Mouse (Mus musculus) midbrain, embryonic 13.5 days (tissue): ENCODE measurements at regions not wholly inside any gene's neighbourhood (a gene's known extent, or its start where the extent isn't known, plus 50 kb on each side); places are given as distances from the start of the nearest gene placed in this dataset.
A peak's percentile ranks its signal among the peaks of the same experiment; 100 is the strongest.

Source experiments
- ATAC-seq: fragments of 200-750 bp; cut with Nextera tagmentation; 2 replicates; pipeline ENCODE4 v1.8.0; 2017; ENCODE audit warnings: mild to moderate bottlenecking, moderate TSS enrichment, moderate library complexity
- H3K27ac ChIP-seq: fragments of 300-500 bp; sonication (generic); 2 replicates; pipeline ENCODE4 v1.5.1; 2015; ENCODE audit warnings: inconsistent platforms, mild to moderate bottlenecking, moderate library complexity
- H3K27me3 ChIP-seq: fragments of 300-500 bp; sonication (generic); 2 replicates; pipeline ENCODE4 v1.6.1; 2015; ENCODE audit warnings: mild to moderate bottlenecking, inconsistent platforms
- H3K36me3 ChIP-seq: fragments of 300-500 bp; sonication (generic); 2 replicates; pipeline ENCODE4 v1.6.1; 2015; ENCODE audit warnings: mild to moderate bottlenecking, inconsistent platforms
- H3K4me1 ChIP-seq: fragments of 300-500 bp; sonication (generic); replicated peaks from 2 replicates; pipeline ENCODE4 v1.6.1; 2015; ENCODE audit warnings: inconsistent platforms
- H3K4me2 ChIP-seq: fragments of 300-500 bp; sonication (generic); replicated peaks from 2 replicates; pipeline ENCODE4 v1.6.1; 2015; ENCODE audit warnings: moderate library complexity, mild to moderate bottlenecking, inconsistent platforms
- H3K4me3 ChIP-seq: fragments of 300-500 bp; sonication (generic); replicated peaks from 2 replicates; pipeline ENCODE4 v1.5.1; 2015; ENCODE audit warnings: mild to moderate bottlenecking, inconsistent platforms
- H3K9ac ChIP-seq: fragments of 300-500 bp; sonication (generic); replicated peaks from 2 replicates; pipeline ENCODE4 v1.6.1; 2015; ENCODE audit warnings: mild to moderate bottlenecking, inconsistent platforms
- H3K9me3 ChIP-seq: fragments of 300-500 bp; sonication (generic); 2 replicates; pipeline ENCODE4 v1.6.1; 2016; ENCODE audit warnings: mild to moderate bottlenecking, inconsistent platforms
- WGBS: fragments of 180-500 bp; shearing (Covaris S2); methylation state at CpG from one replicate; pipeline ENCODE4 v1.1.7; 2015; 5-methylcytosine and 5-hydroxymethylcytosine counted together

- Histone ChIP-seq H3K9ac (no peak overlapping the region), H3K27me3 (no peaks in the 10 kb centered on the region), H3K4me1 (no peaks in the 10 kb centered on the region), H3K4me3 (no peak overlapping the region), H3K27ac (no peak overlapping the region), H3K9me3 (no peaks in the 10 kb centered on the region), H3K4me2 (no peak overlapping the region), H3K36me3 (no peaks in the 10 kb centered on the region)
- 74% methylated on average over 1 of the region's 1 CpGs for WGBS
- no peak for ATAC-seq
Observed at GRCm38 (mm10) chr14:114685133-114685532, 406.9 kb upstream of the Gpc5 start.

- Histone ChIP-seq H3K9ac (no peak overlapping the region), H3K4me1 (no peaks in the 10 kb centered on the region), H3K27me3 (no peaks in the 10 kb centered on the region), H3K4me3 (no peak overlapping the region), H3K4me2 (no peak overlapping the region), H3K36me3 (no peaks in the 10 kb centered on the region), H3K9me3 (no peaks in the 10 kb centered on the region), H3K27ac (no peak overlapping the region)
- ATAC-seq: no peak
- 89% methylated on average over 1 of the region's 1 CpGs for WGBS
Observed at GRCm38 (mm10) chr14:114694930-114695329, 397.1 kb upstream of the Gpc5 start.

- Histone ChIP-seq H3K9ac (no peak overlapping the region), H3K27me3 (no peaks in the 10 kb centered on the region), H3K4me3 (no peak overlapping the region), H3K4me2 (no peak overlapping the region), H3K9me3 (no peaks in the 10 kb centered on the region), H3K36me3 (no peaks in the 10 kb centered on the region), H3K27ac (no peak overlapping the region), H3K4me1 (no peaks in the 10 kb centered on the region)
- 87% methylated on average over 4 of the region's 4 CpGs for WGBS
- no peak for ATAC-seq
Observed at GRCm38 (mm10) chr14:114697543-114697942, 394.5 kb upstream of the Gpc5 start.

GRCm38 (mm10) chr14:114723080-114723479 is 368.9 kb upstream of the Gpc5 start:
- no peak overlapping the region for H3K9ac ChIP-seq
- H3K4me1 ChIP-seq: no peaks in the 10 kb centered on the region
- no peak overlapping the region for H3K4me2 ChIP-seq
- no peaks in the 10 kb centered on the region for H3K27me3 ChIP-seq
- no peaks in the 10 kb centered on the region for H3K9me3 ChIP-seq
- H3K27ac ChIP-seq: no peak overlapping the region
- 8% methylated on average over 1 of the region's 1 CpGs for WGBS
- H3K36me3 ChIP-seq: no peaks in the 10 kb centered on the region
- no peak overlapping the region for H3K4me3 ChIP-seq
- ATAC-seq: no peak

GRCm38 (mm10) chr14:114767323-114767722 is 324.7 kb upstream of the Gpc5 start:
- ATAC-seq: no peak
- 87% methylated on average over 5 of the region's 5 CpGs for WGBS
- H3K4me2 ChIP-seq: no peak overlapping the region

GRCm38 (mm10) chr14:114776723-114777122 is 315.3 kb upstream of the Gpc5 start:
- Histone ChIP-seq H3K27ac (no peak overlapping the region), H3K9ac (no peak overlapping the region), H3K36me3 (no peaks in the 10 kb centered on the region), H3K4me3 (no peak overlapping the region), H3K4me2 (no peak overlapping the region), H3K27me3 (no peaks in the 10 kb centered on the region), H3K9me3 (no peaks in the 10 kb centered on the region), H3K4me1 (no peaks in the 10 kb centered on the region)
- no peak for ATAC-seq
- WGBS: 69% methylated on average over 2 of the region's 2 CpGs

More at GRCm38 (mm10) chr14:114767323-114767722, 324.7 kb upstream of the Gpc5 start:
- no peaks in the 10 kb centered on the region for H3K9me3 ChIP-seq
- no peak overlapping the region for H3K9ac ChIP-seq
- no peaks in the 10 kb centered on the region for H3K27me3 ChIP-seq
- H3K27ac ChIP-seq: no peak overlapping the region
- H3K4me1 ChIP-seq: no peaks in the 10 kb centered on the region
- H3K36me3 ChIP-seq: no peaks in the 10 kb centered on the region
- no peak overlapping the region for H3K4me3 ChIP-seq

GRCm38 (mm10) chr14:114781821-114782220 is 310.2 kb upstream of the Gpc5 start:
- no peak overlapping the region for H3K4me3 ChIP-seq
- no peaks in the 10 kb centered on the region for H3K9me3 ChIP-seq
- no peak overlapping the region for H3K9ac ChIP-seq
- no peaks in the 10 kb centered on the region for H3K4me1 ChIP-seq
- H3K27ac ChIP-seq: no peak overlapping the region
- 90% methylated on average over 3 of the region's 3 CpGs for WGBS
- H3K4me2 ChIP-seq: no peak overlapping the region
- H3K36me3 ChIP-seq: no peaks in the 10 kb centered on the region
- ATAC-seq: no peak
- no peaks in the 10 kb centered on the region for H3K27me3 ChIP-seq

GRCm38 (mm10) chr14:114790946-114791830 is 300.8 kb upstream of the Gpc5 start:
- Histone ChIP-seq H3K27ac (no peak overlapping the region), H3K36me3 (no peaks in the 10 kb centered on the region), H3K4me3 (peak overlapping the region; percentile 15; the same call in 1 of the 2 replicates), H3K27me3 (no peaks in the 10 kb centered on the region), H3K9me3 (no peaks in the 10 kb centered on the region), H3K9ac (no peak overlapping the region), H3K4me2 (peak overlapping the region; percentile 44), H3K4me1 (no peaks in the 10 kb centered on the region)
- WGBS: 21% methylated on average over 13 of the region's 13 CpGs
- peak; percentile 79 for ATAC-seq

- 59% methylated on average over 4 of the region's 4 CpGs for WGBS
- Histone ChIP-seq H3K9ac (no peak overlapping the region), H3K9me3 (no peaks in the 10 kb centered on the region), H3K4me2 (no peak overlapping the region), H3K4me1 (no peaks in the 10 kb centered on the region), H3K4me3 (no peak overlapping the region), H3K36me3 (no peaks in the 10 kb centered on the region), H3K27ac (no peak overlapping the region), H3K27me3 (no peaks in the 10 kb centered on the region)
- peak; percentile 61 for ATAC-seq
Observed at GRCm38 (mm10) chr14:114791831-114792224, 300.2 kb upstream of the Gpc5 start.

GRCm38 (mm10) chr14:114804643-114805042 is 287.4 kb upstream of the Gpc5 start:
- no peak overlapping the region for H3K4me2 ChIP-seq
- no peaks in the 10 kb centered on the region for H3K27me3 ChIP-seq
- 84% methylated on average over 11 of the region's 11 CpGs for WGBS
- H3K9ac ChIP-seq: no peak overlapping the region
- no peaks in the 10 kb centered on the region for H3K9me3 ChIP-seq
- ATAC-seq: 0 out of 2 replicates have a peak, but pooled peaks have one; percentile 17
- no peak overlapping the region for H3K27ac ChIP-seq
- H3K36me3 ChIP-seq: no peaks in the 10 kb centered on the region
- H3K4me1 ChIP-seq: no peaks in the 10 kb centered on the region
- no peak overlapping the region for H3K4me3 ChIP-seq

GRCm38 (mm10) chr14:114808621-114809020 is 283.4 kb upstream of the Gpc5 start:
- Histone ChIP-seq H3K36me3 (no peaks in the 10 kb centered on the region), H3K4me3 (no peak overlapping the region), H3K27me3 (no peaks in the 10 kb centered on the region), H3K9me3 (no peaks in the 10 kb centered on the region), H3K4me1 (no peaks in the 10 kb centered on the region), H3K9ac (no peak overlapping the region), H3K4me2 (no peak overlapping the region), H3K27ac (no peak overlapping the region)
- ATAC-seq: no peak
- WGBS: 81% methylated on average over 2 of the region's 2 CpGs

- Histone ChIP-seq H3K36me3 (no peaks in the 10 kb centered on the region), H3K4me2 (no peak overlapping the region), H3K4me1 (peaks cover 5% of the 10 kb centered on the region), H3K4me3 (no peak overlapping the region), H3K9me3 (no peaks in the 10 kb centered on the region), H3K27ac (no peak overlapping the region), H3K27me3 (no peaks in the 10 kb centered on the region), H3K9ac (no peak overlapping the region)
- ATAC-seq: no peak
- 51% methylated on average over 1 of the region's 1 CpGs for WGBS
Observed at GRCm38 (mm10) chr14:114820677-114821076, 271.3 kb upstream of the Gpc5 start.
